Mouse (Mus musculus) MEL-GATA-1-ER (cell line): ENCODE results near the gene Grik1.

Source experiments
- DNase-seq: peaks from one replicate; pipeline ENCODE4 v3.0.0-alpha.2; 2012; ENCODE audit warnings: low read depth; ENCODE audit errors: extremely low read depth

The Grik1 gene

GRCm38 (mm10) chr16:87969936-87970335 is 320.1 kb downstream of the Grik1 start:
- no peak for DNase-seq

DNA sequence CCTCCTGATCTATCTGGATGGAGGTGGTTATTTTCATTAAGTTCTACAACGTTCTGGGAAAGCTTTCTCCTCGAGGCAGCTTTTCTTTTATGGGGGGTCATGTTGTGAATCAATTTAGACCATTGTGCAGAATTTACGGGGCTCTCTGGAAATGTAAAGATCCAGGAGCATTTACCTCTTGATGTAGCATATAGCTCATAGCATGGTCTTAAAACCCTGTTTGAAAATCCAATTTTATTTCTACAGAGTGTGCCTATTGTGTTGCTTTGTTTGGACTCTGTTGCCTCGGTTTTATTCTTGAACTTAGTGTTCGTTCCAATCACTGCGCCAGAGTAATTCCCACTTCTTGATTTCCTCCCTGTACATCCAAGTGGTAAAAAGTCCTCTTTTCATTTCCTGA is 328.6 kb downstream of the Grik1 start:
- DNase-seq = no peak

- DNase-seq = no peak
Measured at GRCm38 (mm10) chr16:87957449-87957848, 332.6 kb downstream of the Grik1 start.

- no peak for DNase-seq
Measured at GRCm38 (mm10) chr16:87956178-87956577, 333.9 kb downstream of the Grik1 start.

DNA sequence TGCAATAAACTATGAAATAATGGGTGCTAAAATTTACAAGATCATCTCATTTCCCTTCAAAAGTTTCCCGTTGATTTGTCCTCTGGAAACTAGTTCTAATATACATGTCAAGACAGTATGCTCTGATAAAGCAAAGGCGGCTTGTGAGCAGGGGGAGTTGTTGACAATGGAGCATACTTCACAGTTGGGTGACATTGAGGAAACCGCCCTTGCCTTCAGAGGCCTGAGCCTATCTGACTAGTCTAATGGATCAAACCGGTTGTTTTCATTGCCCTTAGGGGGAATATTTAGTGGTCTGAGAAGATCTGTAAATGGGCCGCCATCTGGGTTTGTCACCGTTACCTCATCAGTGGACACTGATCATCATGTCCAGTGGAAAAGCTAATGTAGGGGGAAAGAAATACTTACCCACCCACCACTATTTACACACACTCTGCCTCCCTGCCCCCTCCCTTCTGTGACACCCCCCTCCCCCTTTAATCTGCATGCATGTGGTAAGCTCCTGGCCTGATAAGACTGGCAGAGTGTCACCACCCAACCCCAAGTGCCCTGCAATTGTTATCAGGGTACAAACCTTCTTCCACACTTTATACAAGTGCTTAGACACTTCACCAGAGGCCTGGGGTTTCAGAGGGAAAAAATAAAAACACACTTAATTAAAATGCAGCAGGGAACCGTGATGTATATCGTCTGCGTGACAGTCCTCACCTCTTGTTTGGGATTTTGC is 335.2 kb downstream of the Grik1 start:
- DNase-seq = no peak

DNA sequence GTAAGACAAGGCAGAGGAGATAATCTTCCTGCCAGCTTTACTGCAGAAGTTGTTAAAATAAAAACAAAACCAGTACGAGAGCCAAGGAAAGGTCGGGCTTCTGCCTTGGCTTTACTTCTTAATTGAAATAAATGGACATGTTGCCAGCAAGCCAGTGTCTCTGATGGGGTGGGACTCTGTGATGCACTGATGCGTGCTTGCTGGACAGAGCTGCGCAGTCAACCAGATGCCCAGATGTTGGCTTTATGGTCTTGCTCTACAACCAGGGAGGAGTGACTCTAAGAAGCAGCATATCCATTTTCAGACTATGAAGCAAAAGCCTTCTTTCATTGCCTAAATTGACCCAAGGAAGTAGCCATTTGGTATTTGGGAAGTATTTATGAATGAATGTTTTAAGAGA is 336.9 kb downstream of the Grik1 start:
- DNase-seq = no peak

- DNase-seq = no peak
Measured at GRCm38 (mm10) chr16:87949881-87950280, 340.2 kb downstream of the Grik1 start.

- no peak for DNase-seq
Measured at GRCm38 (mm10) chr16:87948122-87948521, 341.9 kb downstream of the Grik1 start.

DNA sequence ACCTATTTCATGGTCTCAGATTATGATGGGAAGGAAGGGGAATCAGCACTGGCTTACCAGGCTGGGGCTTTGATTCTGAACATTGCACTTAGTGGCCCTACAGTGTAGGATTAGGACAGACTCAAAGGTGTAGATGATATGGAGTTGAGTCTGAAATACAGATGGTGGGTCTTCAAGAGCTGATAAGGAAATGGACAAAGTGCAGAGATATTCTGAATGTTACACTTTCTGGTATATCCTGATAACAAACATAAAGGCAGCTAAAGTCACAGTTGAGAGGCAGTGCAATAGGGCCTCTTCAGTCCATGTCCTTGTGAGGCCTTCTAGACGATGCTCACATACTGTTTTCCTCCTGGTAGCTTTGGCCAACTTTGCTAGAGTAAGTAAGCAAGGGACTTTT is 345.7 kb downstream of the Grik1 start:
- no peak for DNase-seq

DNA sequence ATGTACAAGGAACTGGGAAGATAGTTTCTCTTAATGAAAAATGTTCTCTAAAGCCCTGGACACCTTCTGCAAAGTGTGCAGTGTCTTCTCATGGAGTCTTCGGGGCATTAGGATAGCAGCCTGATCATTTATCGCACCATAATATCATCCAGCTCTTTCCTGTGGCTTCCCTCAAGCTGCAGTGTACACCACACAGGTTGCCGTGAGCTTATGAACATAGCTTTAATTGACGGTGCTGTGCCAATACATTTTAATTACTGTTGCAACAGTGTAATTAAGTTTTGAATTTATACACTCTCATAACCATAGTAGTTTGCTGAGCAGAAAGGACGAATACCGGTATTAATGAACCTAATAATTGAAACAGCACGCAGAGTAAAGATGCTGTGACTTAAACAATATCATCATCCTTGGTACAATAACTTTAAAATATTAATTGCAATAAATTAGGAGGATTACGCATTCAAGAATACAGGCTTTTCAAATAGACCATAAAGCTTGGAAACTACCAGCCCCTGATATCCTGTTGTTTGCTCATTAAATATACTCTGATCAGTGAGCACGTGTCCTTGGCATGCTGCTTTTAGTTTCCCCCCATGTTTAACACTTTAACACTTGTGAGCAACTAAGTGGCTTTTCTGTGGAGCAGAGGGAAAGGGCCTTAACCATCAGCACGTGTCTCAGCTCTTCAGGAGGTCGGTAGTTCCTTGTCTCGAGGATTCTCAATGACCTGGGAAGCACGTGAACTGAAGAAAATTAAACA is 347.8 kb downstream of the Grik1 start:
- no peak for DNase-seq

DNA sequence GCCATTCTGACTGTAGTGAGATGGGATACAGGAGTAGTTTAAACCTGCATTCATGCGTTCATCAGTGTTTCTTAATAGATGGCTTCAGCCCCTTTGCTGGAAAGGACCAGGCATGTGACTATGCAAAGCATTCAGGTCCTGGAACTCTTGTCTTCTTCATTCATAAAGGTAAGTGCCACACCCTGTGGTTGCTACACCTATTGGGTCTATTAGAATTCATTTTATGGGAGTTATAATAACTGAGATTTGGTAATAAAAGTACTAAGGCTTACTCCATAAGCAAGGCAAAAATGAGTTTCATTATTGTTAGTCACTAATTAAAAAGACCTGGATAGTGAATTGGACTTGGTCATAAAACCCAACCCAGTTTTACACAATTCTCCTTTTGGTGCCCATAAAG is 355.4 kb downstream of the Grik1 start:
- DNase-seq = no peak

DNA sequence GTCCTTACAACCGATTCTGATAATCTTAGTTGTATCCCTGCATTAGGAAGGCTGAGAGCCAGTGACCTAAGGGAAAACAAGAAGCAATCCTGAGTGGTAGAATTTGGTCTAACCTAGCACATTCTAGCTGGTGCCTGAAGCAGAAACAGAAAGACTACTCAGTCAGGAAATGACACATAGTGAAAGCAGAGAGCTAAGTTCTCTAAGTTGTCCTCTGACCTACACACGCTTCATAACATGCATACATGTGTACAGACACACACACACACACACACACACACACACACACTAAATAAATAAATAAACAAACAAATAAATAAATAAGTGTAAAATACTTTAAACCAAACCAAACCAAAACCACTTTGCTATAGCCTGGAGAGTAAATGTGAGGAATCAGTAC is 358.7 kb downstream of the Grik1 start:
- DNase-seq = no peak

GRCm38 (mm10) chr16:87930519-87930918 is 359.5 kb downstream of the Grik1 start:
- DNase-seq = no peak

DNA sequence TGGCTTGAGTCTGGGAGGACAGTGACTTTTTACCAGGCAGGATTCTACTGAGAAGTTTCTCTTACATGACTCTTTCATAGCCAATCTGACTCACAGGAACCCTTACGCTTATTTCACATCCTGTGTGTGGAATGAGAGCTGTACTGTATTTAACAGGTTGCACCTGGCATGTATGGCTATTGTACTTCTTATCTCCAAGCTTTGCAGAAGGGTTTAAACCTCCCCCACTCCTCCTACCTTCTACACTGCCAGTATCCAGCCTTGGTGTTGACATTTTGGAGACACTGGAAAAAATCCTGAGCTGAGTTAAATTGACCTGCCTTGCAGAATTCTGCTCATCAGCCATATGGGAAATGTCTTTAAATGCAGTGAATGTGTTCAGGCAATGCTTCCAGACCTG is 361.4 kb downstream of the Grik1 start:
- no peak for DNase-seq

GRCm38 (mm10) chr16:87917897-87918296 is 372.2 kb downstream of the Grik1 start:
- DNase-seq = no peak

- DNase-seq = no peak
Measured at GRCm38 (mm10) chr16:87917157-87917546, 372.9 kb downstream of the Grik1 start.

- no peak for DNase-seq
Measured at GRCm38 (mm10) chr16:87916209-87917156, 373.6 kb downstream of the Grik1 start.

- no peak for DNase-seq
Measured at GRCm38 (mm10) chr16:87915156-87915555, 374.9 kb downstream of the Grik1 start.

- no peak for DNase-seq
Measured at GRCm38 (mm10) chr16:87913781-87914180, 376.3 kb downstream of the Grik1 start.

DNA sequence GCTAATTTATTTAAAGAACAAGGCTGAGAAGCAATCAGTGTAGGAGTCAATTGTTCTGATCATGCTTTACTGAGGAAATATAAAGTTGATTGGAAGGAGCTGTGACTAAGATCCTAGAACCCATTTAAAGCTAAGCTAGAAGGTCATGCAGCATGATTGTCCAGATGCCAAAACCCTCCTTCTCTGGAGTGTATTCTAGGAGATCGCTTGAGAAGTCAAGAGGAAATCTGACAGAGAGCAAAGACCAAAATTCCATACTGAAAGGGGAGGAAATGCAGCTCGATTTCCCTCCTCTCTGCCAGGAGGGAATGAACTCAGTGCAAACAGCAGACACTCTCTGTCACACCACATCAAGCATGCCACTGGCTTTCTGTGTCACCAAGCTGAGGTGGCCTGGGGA is 378.9 kb downstream of the Grik1 start:
- no peak for DNase-seq

DNA sequence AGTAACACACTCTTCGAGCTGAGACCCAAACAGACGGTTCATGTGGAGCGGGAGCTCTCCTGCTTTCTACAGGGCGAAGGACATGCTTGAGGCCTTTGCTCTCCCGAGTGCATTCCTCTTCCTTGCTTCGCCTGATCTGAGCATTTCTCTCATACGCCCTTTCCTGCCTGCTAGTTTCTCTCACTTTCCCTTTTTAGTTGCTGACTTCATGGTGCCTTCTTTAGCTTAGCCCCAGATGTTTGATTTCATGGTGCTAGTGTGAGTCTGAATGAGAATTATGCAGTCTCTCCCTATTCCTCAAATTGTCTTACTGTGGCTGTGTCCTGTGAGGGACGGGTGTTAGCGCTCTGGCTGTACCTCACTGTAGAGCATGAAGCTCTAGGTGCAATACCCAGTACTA is 388.0 kb downstream of the Grik1 start:
- no peak for DNase-seq

- DNase-seq = no peak
Measured at GRCm38 (mm10) chr16:87901189-87901588, 388.9 kb downstream of the Grik1 start.
